Mouse (Mus musculus) olfactory bulb, adult 2 months (tissue): Measurements from ENCODE around the gene Rab22a. TPM values are rescaled to one million over a fixed set of nuclear protein-coding genes. Genes with fewer than 3 reads are reported as not detected.
A peak's percentile ranks its signal among the peaks of the same experiment; 100 is the strongest.

Experiments
- H3K27ac ChIP-seq: fragments of 200-500 bp; 2 replicates; pipeline ENCODE4 v1.5.1; 2012; ENCODE audit warnings: low read depth, low read length; ENCODE audit not compliant: insufficient read depth
- H3K4me1 ChIP-seq: fragments of 200-500 bp; 2 replicates; pipeline ENCODE4 v1.6.1; 2012; ENCODE audit warnings: low read length; ENCODE audit not compliant: control insufficient read depth, insufficient read depth
- H3K4me3 ChIP-seq: fragments of 200-500 bp; 2 replicates; pipeline ENCODE4 v1.5.1; 2012; ENCODE audit warnings: mild to moderate bottlenecking, low read depth, low read length, moderate library complexity; ENCODE audit not compliant: insufficient read depth
- CTCF ChIP-seq: fragments of 200-500 bp; IDR thresholded peaks from 2 replicates; pipeline ENCODE4 v1.5.1; 2012; ENCODE audit warnings: low read depth, mild to moderate bottlenecking, low read length, moderate library complexity; ENCODE audit not compliant: insufficient read depth
- POLR2A ChIP-seq: fragments of 200-500 bp; IDR thresholded peaks from 2 replicates; pipeline ENCODE4 v1.6.1; 2012; ENCODE audit warnings: mild to moderate bottlenecking, low read depth, low read length, moderate library complexity; ENCODE audit not compliant: insufficient read depth
- WGBS: fragments of 180-500 bp; shearing (Covaris S2); methylation state at CpG from one replicate; pipeline ENCODE4 v1.1.7; 2018; 5-methylcytosine and 5-hydroxymethylcytosine counted together
- polyA plus RNA-seq: library from polyadenylated mRNA; stranded (reverse); fragments of >200 nt; gene quantifications from 2 replicates; pipeline ENCODE4 v1.2.4, GENCODE M21; 2012; ENCODE audit warnings: low replicate concordance; ENCODE audit not compliant: missing spikeins, insufficient read depth, insufficient read length

The Rab22a gene
- polyA plus RNA-seq, 1 experiment = not detected

DNA sequence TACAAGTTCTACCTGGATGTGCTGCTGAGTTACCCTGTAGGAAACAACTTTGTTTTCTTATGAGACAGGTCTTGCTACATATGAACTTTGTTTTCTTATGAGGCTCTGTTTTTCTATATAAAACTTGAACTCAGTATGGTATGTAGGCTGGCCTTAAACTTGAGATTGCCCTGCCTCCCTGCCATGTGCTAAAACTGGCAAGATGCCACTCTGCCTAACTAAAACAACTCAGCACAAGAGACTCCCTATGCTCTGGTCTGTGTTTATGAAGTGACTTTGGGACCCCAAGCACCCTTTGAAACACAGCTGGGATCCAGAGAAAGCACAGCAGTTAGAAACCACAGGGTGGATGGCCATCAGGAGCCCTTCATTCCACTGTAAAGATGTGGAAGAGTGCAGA lies 18.2 kb upstream of the Rab22a start:
- H3K4me1 ChIP-seq = no peaks in the 10 kb centered on the region; the same call in none of the 2 replicates

DNA sequence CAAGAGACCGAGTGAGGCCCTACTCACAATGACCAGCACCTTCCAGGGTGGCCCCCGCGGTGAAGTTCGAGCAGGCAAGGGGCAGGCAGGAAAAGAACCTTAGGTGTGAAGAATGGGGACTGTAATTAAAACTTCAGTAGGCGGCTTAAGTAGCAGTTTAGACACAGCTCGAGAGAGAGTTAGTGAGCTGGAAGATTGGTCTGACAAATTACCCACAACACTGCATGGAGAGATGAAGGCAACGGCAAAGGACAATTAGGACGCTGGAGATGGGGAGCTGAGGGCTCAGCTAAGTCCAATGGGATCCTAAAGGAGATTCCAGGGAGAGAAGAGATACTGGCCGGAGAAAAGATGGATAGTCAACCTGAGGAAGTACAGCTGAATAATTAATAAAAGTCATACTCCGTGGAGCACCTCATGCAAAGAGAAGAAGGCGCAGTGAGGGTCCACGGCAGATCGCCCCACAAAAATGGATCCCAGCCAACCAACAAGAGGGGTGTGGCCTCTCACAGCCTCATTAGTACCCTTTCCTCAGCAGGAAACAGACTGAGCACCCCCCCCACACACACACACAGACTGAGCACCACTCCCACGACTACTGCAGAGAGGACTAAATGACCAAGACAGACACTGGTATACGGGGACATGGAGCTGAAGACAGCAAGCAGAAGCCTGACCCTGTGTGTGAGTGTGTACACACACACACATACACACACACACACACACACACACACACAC lies 17.1 kb upstream of the Rab22a start:
- H3K4me3 ChIP-seq = no peak overlapping the region
- 40% methylated on average over 15 of the region's 15 CpGs for WGBS
- H3K27ac ChIP-seq = no peak overlapping the region
- TF ChIP-seq CTCF (no peak), POLR2A (no peak)
- no peaks in the 10 kb centered on the region; the same call in none of the 2 replicates for H3K4me1 ChIP-seq

More for the DNA sequence above, 18.2 kb upstream of the Rab22a start:
- Histone ChIP-seq H3K4me3 (no peak overlapping the region), H3K27ac (no peak overlapping the region)
- no peak for TF ChIP-seq POLR2A
- no peak for TF ChIP-seq CTCF

GRCm38 (mm10) chr2:173647197-173647911 lies 12.2 kb upstream of the Rab22a start:
- H3K4me3 ChIP-seq = no peak overlapping the region
- TF ChIP-seq CTCF = no peak
- no peak for TF ChIP-seq POLR2A
- WGBS = 82% methylated on average over 19 of the region's 19 CpGs
- no peak overlapping the region for H3K27ac ChIP-seq
- H3K4me1 ChIP-seq = no peaks in the 10 kb centered on the region; the same call in 1 of the 2 replicates

- H3K4me3 ChIP-seq = no peak overlapping the region
- H3K4me1 ChIP-seq = no peaks in the 10 kb centered on the region
- WGBS = 91% methylated on average over 10 of the region's 10 CpGs
- TF ChIP-seq POLR2A (no peak), CTCF (no peak)
- H3K27ac ChIP-seq = no peak overlapping the region
Observed at GRCm38 (mm10) chr2:173649762-173650161, 9.8 kb upstream of the Rab22a start.

DNA sequence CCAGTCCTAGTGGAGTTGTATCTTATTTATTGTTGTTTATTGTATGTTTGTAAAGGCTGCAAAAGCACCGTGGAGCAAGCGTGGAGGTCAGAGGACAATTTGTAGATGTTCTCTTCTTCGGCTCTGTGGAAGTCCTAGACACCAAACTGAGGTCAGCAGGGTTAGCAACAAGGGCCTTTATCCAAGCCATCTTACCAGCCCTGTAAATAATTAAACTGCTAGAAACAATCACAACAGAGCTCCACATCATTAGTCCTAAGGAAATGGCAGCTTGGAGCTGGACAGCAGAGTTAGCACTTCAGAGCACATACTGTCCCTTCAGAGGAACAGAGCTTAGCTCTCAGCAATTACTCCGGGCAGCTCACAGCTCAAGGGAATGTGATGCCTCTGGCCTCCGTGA lies 6.0 kb upstream of the Rab22a start:
- Histone ChIP-seq H3K4me1 (no peaks in the 10 kb centered on the region), H3K27ac (no peak overlapping the region), H3K4me3 (no peak overlapping the region)
- TF ChIP-seq CTCF (no peak), POLR2A (no peak)
- 88% methylated on average over 5 of the region's 5 CpGs for WGBS

DNA sequence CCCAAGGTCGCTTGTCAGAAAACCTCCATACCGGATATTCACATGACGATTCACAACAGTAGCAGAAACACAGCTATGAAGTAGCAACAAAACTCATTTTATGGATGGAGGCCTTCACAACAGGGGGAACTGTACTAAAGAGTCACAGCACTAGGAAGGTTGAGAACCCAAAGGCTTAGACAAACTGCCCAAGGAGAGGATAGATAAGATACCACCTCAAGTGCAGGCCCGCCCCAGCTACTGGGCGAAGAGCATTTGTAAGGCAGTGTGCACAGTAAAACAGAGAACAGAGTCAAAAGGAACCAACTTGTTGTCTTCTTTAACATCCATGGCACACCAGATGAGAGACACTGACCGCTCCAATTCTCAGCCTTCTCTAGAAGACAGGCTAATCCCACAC lies 1.8 kb upstream of the Rab22a start:
- TF ChIP-seq CTCF (no peak), POLR2A (no peak)

DNA sequence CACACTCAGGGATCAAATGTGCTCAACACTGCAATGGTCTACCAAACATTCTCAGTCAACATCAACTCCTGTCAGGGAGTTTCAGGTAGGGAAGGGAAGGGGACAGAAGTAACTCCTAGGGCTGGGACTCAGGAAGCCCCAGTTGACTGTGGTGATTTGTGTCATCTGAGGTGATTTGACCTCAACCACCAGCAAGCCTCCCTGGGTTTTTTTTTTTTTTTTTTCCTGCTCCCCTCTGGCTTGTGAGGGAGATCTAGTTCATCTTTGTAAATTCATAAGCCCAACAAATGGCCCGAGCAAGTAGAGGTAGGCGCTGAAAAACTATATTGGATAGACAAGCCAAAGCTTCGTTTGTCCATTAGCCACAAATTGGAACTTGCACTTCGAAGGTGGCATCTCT lies 1.0 kb upstream of the Rab22a start:
- Histone ChIP-seq H3K27ac (no peak overlapping the region), H3K4me3 (no peak overlapping the region), H3K4me1 (peaks cover 6% of the 10 kb centered on the region; the same call in 1 of the 2 replicates)
- TF ChIP-seq CTCF = no peak
- no peak for TF ChIP-seq POLR2A
- 94% methylated on average over 4 of the region's 4 CpGs for WGBS

More for the DNA sequence above, 1.8 kb upstream of the Rab22a start:
- WGBS = 95% methylated on average over 6 of the region's 6 CpGs
- no peak overlapping the region for H3K4me3 ChIP-seq
- H3K27ac ChIP-seq = no peak overlapping the region
- H3K4me1 ChIP-seq = peaks cover 6% of the 10 kb centered on the region; the same call in 1 of the 2 replicates

DNA sequence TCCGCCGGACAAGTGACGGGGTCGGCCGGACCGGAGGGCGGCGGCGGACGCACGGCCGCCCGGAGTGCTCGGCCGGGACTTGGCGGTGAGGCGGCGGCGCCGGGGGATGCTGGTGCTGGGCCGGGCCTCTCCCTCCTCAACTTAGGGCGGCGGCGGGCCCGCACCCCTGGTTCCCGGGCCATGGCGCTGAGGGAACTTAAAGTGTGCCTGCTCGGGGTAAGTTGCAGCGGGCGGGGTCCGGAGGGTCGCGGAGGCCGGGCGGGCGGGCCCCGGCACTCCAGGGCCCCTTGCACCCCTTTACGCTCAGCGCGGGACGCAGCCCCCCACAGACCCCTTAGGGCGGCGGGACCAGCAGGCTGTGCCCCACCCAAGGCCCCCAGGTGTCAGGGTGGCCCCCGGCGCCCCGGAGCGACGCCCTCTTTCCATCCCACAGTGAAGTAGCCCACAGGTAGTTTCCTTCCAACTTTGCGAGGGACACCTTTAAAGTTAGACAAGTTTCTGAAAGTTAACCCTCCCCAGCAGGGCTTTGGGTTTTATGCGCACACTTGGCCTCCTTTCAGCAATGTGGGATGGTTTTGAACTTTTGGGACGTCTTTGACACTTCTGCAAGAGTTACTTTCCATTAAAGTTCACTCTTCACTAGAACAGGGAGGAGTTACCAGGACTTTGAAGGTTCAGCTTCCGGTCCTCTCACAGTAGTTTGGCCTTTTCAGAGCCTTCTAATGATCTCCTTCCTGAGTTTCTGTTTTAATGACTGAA lies 545 bp downstream of the Rab22a start:
- H3K4me1 ChIP-seq = peaks cover 7% of the 10 kb centered on the region; the same call in 1 of the 2 replicates
- under 1% methylated on average over 51 of the region's 52 CpGs for WGBS
- H3K27ac ChIP-seq = no peak overlapping the region
- H3K4me3 ChIP-seq = peak overlapping the region; percentile 82
- TF ChIP-seq POLR2A (no peak), CTCF (no peak; the same call in 1 of the 2 replicates)
